Mouse (Mus musculus) CH12.LX (cell line): Measurements from ENCODE around the gene Gm28038. TPM values are rescaled to one million over a fixed set of nuclear protein-coding genes. Genes with fewer than 3 reads are reported as not detected.

ENCODE experiments used
- DNase-seq: peaks from one replicate; pipeline ENCODE4 v3.0.0-alpha.2; 2013; ENCODE audit errors: extremely low read depth
- H3K27ac ChIP-seq: 2 replicates; pipeline ENCODE4 v1.5.1; 2012; ENCODE audit warnings: low read depth, mild to moderate bottlenecking, control low read depth, moderate library complexity; ENCODE audit not compliant: insufficient read depth
- H3K27me3 ChIP-seq: replicated peaks from 2 replicates; pipeline ENCODE3; 2012; ENCODE audit warnings: inconsistent platforms
- H3K36me3 ChIP-seq, 2 experiments: replicated peaks in 1 of 2; 2 replicates each; pipeline versions ENCODE3 to v1.6.1; 2012; ENCODE audit warnings: inconsistent platforms in 1 of 2, low read length in 1 of 2, mild to moderate bottlenecking in 1 of 2, mixed read lengths in 1 of 2, moderate library complexity in 1 of 2; ENCODE audit not compliant: control insufficient read depth in 1 of 2, insufficient read depth in 1 of 2
- H3K4me1 ChIP-seq, 2 experiments: 2 replicates each; pipeline ENCODE4 v1.6.1; 2012; ENCODE audit warnings: inconsistent platforms in 1 of 2, moderate library complexity in 1 of 2; ENCODE audit not compliant: insufficient read depth in 2 of 2, control insufficient read depth in 1 of 2
- H3K4me2 ChIP-seq: 2 replicates; pipeline ENCODE4 v1.6.1; 2012; ENCODE audit warnings: low read depth, mild to moderate bottlenecking, control low read depth; ENCODE audit not compliant: poor library complexity, insufficient read depth, severe bottlenecking
- H3K4me3 ChIP-seq, 3 experiments: fragments of 150-350 bp in 1 of 3; sonication (generic) in 1 of 3; replicated peaks in 1 of 3; 2 replicates each; pipeline versions ENCODE3 to v1.5.1; 2011 to 2012; ENCODE audit warnings: low read depth in 2 of 3, low read length in 2 of 3, mild to moderate bottlenecking in 2 of 3, moderate library complexity in 2 of 3, control low read depth in 1 of 3, improper control_type of control experiment in 1 of 3, inconsistent platforms in 1 of 3, mixed read lengths in 1 of 3; ENCODE audit not compliant: poor library complexity in 1 of 3
- H3K79me2 ChIP-seq: replicated peaks from 2 replicates; pipeline ENCODE4 v1.6.1; 2012; ENCODE audit warnings: mild to moderate bottlenecking, moderate library complexity; ENCODE audit not compliant: control insufficient read depth, poor library complexity, insufficient read depth, severe bottlenecking; ENCODE audit errors: extremely low read depth
- H3K9ac ChIP-seq: 2 replicates; pipeline ENCODE4 v1.6.1; 2012; ENCODE audit warnings: low read depth, mild to moderate bottlenecking, control low read depth, moderate library complexity; ENCODE audit not compliant: insufficient read depth
- H3K9me3 ChIP-seq: replicated peaks from 2 replicates; pipeline ENCODE3; 2012; ENCODE audit warnings: low read length, inconsistent platforms, mixed read lengths
- BHLHE40 ChIP-seq: IDR thresholded peaks from 2 replicates; pipeline ENCODE4 v1.6.1; 2011; ENCODE audit warnings: mild to moderate bottlenecking, low read depth, low read length, improper control_type of control experiment
- CHD1 ChIP-seq: IDR thresholded peaks from 2 replicates; pipeline ENCODE4 v1.6.1; 2012; ENCODE audit warnings: low read depth, low read length, improper control_type of control experiment, inconsistent platforms
- CHD2 ChIP-seq: IDR thresholded peaks from 2 replicates; pipeline ENCODE4 v1.6.1; 2011; ENCODE audit warnings: low read length, improper control_type of control experiment
- CTCF ChIP-seq, 2 experiments: IDR thresholded peaks in 1 of 2; conservative IDR thresholded peaks in 1 of 2; 2 replicates each; pipeline ENCODE4 v1.5.1; 2011 to 2012; ENCODE audit warnings: low read depth in 2 of 2, low read length in 2 of 2, improper control_type of control experiment in 1 of 2, inconsistent platforms in 1 of 2, mild to moderate bottlenecking in 1 of 2, moderate library complexity in 1 of 2
- ETS1 ChIP-seq: conservative IDR thresholded peaks from 2 replicates; pipeline ENCODE4 v1.6.1; 2012; ENCODE audit warnings: low read depth, mild to moderate bottlenecking, inconsistent platforms, low read length, improper control_type of control experiment, moderate library complexity
- HCFC1 ChIP-seq: IDR thresholded peaks from 2 replicates; pipeline ENCODE4 v1.6.1; 2012; ENCODE audit warnings: low read depth, mild to moderate bottlenecking, inconsistent platforms, low read length, improper control_type of control experiment
- IRF4 ChIP-seq: IDR thresholded peaks from 2 replicates; pipeline ENCODE4 v1.6.1; 2014; ENCODE audit warnings: low read depth, mild to moderate bottlenecking, inconsistent platforms, low read length, improper control_type of control experiment
- JUN ChIP-seq: IDR thresholded peaks from 2 replicates; pipeline ENCODE4 v1.6.1; 2011; ENCODE audit warnings: low read depth, mild to moderate bottlenecking, low read length, improper control_type of control experiment, moderate library complexity; ENCODE audit not compliant: insufficient read depth
- JUND ChIP-seq: conservative IDR thresholded peaks from 2 replicates; pipeline ENCODE4 v1.6.1; 2011; ENCODE audit warnings: low read depth, low read length, improper control_type of control experiment
- KAT2A ChIP-seq: IDR thresholded peaks from 2 replicates; pipeline ENCODE4 v1.6.1; 2012; ENCODE audit warnings: low read length, improper control_type of control experiment, inconsistent platforms; ENCODE audit not compliant: insufficient replicate concordance
- MAX ChIP-seq: IDR thresholded peaks from 2 replicates; pipeline ENCODE4 v1.6.1; 2011; ENCODE audit warnings: low read length, improper control_type of control experiment
- MAZ ChIP-seq: IDR thresholded peaks from 2 replicates; pipeline ENCODE4 v1.6.1; 2012; ENCODE audit warnings: low read depth, mild to moderate bottlenecking, inconsistent platforms, low read length, improper control_type of control experiment, moderate library complexity
- MEF2A ChIP-seq: IDR thresholded peaks from 2 replicates; pipeline ENCODE4 v1.6.1; 2014; ENCODE audit warnings: low read depth, mild to moderate bottlenecking, inconsistent platforms, low read length, improper control_type of control experiment, borderline replicate concordance
- NELFE ChIP-seq: IDR thresholded peaks from 2 replicates; pipeline ENCODE4 v1.6.1; 2011; ENCODE audit warnings: low read depth, low read length, improper control_type of control experiment
- NRF1 ChIP-seq: IDR thresholded peaks from 2 replicates; pipeline ENCODE4 v1.6.1; 2014; ENCODE audit warnings: low read depth, mild to moderate bottlenecking, inconsistent platforms, low read length, improper control_type of control experiment, moderate library complexity
- POLR2A ChIP-seq: IDR thresholded peaks from 2 replicates; pipeline ENCODE4 v1.6.1; 2011; ENCODE audit warnings: low read depth, mild to moderate bottlenecking, improper control_type of control experiment, low read length
- POLR2AphosphoS2 ChIP-seq: IDR thresholded peaks from 2 replicates; pipeline ENCODE4 v1.6.1; 2011; ENCODE audit warnings: low read depth, low read length, improper control_type of control experiment
- RAD21 ChIP-seq: IDR thresholded peaks from 2 replicates; pipeline ENCODE4 v1.6.1; 2011; ENCODE audit warnings: low read depth, mild to moderate bottlenecking, low read length, improper control_type of control experiment, moderate library complexity
- SIN3A ChIP-seq: IDR thresholded peaks from 2 replicates; pipeline ENCODE4 v1.6.1; 2012; ENCODE audit warnings: low read length, improper control_type of control experiment, inconsistent platforms
- TCF12 ChIP-seq: IDR thresholded peaks from 2 replicates; pipeline ENCODE4 v1.6.1; 2014; ENCODE audit warnings: low read depth, mild to moderate bottlenecking, inconsistent platforms, low read length, improper control_type of control experiment
- USF2 ChIP-seq: conservative IDR thresholded peaks from 2 replicates; pipeline ENCODE4 v1.6.1; 2011; ENCODE audit warnings: low read depth, low read length, improper control_type of control experiment
- ZC3H11A ChIP-seq: IDR thresholded peaks from 2 replicates; pipeline ENCODE4 v1.6.1; 2012; ENCODE audit warnings: low read depth, mild to moderate bottlenecking, inconsistent platforms, low read length, improper control_type of control experiment
- ZKSCAN1 ChIP-seq: IDR thresholded peaks from 2 replicates; pipeline ENCODE4 v1.6.1; 2012; ENCODE audit warnings: low read depth, inconsistent platforms, low read length, improper control_type of control experiment, borderline replicate concordance
- ZMIZ1 ChIP-seq: IDR thresholded peaks from 2 replicates; pipeline ENCODE4 v1.6.1; 2012; ENCODE audit warnings: low read depth, mild to moderate bottlenecking, inconsistent platforms, low read length, improper control_type of control experiment
- ZNF384 ChIP-seq: IDR thresholded peaks from 2 replicates; pipeline ENCODE4 v1.6.1; 2012; ENCODE audit warnings: low read depth, low read length, improper control_type of control experiment, inconsistent platforms
- dilution Hi-C: fragments of 300-500 bp; cut with MboI; formaldehyde crosslinking; loops from 2 replicates; pipeline ENCODE4 v1.14.3; 2020; ENCODE audit warnings: low sequenced_read_pairs; ENCODE audit not compliant: extremely low pct_unique_long_range_greater_than_20kb, extremely low pct_ligation_motif_present
- in situ Hi-C: fragments of 300-500 bp; cut with MboI; formaldehyde crosslinking; loops from 3 replicates; pipeline ENCODE4 v1.14.3; 2019; ENCODE audit warnings: low sequenced_read_pairs, low pct_ligation_motif_present, low pct_unique_long_range_greater_than_20kb, mixed read lengths
- polyA plus RNA-seq: library from polyadenylated mRNA; unstranded; fragments of >175 nt; gene quantifications from 2 replicates; pipeline ENCODE4 v1.2.1, GENCODE M21; 2012; ENCODE audit warnings: low read depth; ENCODE audit not compliant: insufficient read length
- total RNA-seq, 2 experiments: library from RNA; depleted of rRNA; stranded (reverse); fragments of 300-350 nt in 1 of 2; fragments of >200 nt in 1 of 2; gene quantifications; 2 replicates each; pipeline ENCODE4 v1.2.3; 2012 to 2014

Gene Gm28038
- total and polyA plus RNA-seq, 3 experiments, result not detected

GRCm38 (mm10) chr2:30281651-30282050, 808 bp downstream of the Gm28038 start:
- peaks cover 8 to 14% of the 10 kb centered on the region in 2 experiments for H3K4me1 ChIP-seq
- DNase-seq, result no peak
- H3K36me3 ChIP-seq, result peaks cover 0 to 51% of the 10 kb centered on the region in 2 experiments
- TF ChIP-seq NELFE (no peak), JUND (no peak), POLR2A (no peak), MEF2A (no peak), RAD21 (no peak), BHLHE40 (no peak), ZKSCAN1 (no peak), ETS1 (no peak), CHD2 (no peak), ZMIZ1 (no peak), MAX (no peak), HCFC1 (no peak), KAT2A (no peak), MAZ (no peak), CTCF (conservative IDR thresholded peaks at IDR 0.05 in 1 of 2, IDR thresholded peaks at IDR 0.05 in 1 of 2; ENCODE audit: low read depth in 2 of 2, low read length in 2 of 2) (no peak), NRF1 (no peak), POLR2AphosphoS2 (no peak), USF2 (no peak), SIN3A (no peak), IRF4 (no peak)
- H3K4me2 ChIP-seq, result no peak overlapping the region
- in situ Hi-C loops, result no loop called here
- H3K27ac ChIP-seq, result no peak overlapping the region
- peaks cover 10% of the 10 kb centered on the region for H3K79me2 ChIP-seq
- dilution Hi-C loops, result no loop called here
- no peak overlapping the region for H3K9ac ChIP-seq
- no peaks in the 10 kb centered on the region for H3K9me3 ChIP-seq
- H3K27me3 ChIP-seq, result no peaks in the 10 kb centered on the region
- no peak overlapping the region for H3K4me3 ChIP-seq

- TF ChIP-seq POLR2A (no peak), NELFE (no peak), ZC3H11A (no peak), CHD2 (no peak), ZNF384 (no peak), NRF1 (no peak), CTCF (conservative IDR thresholded peaks at IDR 0.05 in 1 of 2, IDR thresholded peaks at IDR 0.05 in 1 of 2; ENCODE audit: low read depth in 2 of 2, low read length in 2 of 2) (no peak), BHLHE40 (no peak), CHD1 (no peak), IRF4 (no peak), ETS1 (no peak), JUN (no peak), TCF12 (no peak)
- dilution Hi-C loops, result no loop called here
These were observed 2.4 kb downstream of the Gm28038 start for GRCm38 (mm10) chr2:30283193-30283592.

More at GRCm38 (mm10) chr2:30283193-30283592, 2.4 kb downstream of the Gm28038 start:
- Histone ChIP-seq H3K27me3 (no peaks in the 10 kb centered on the region), H3K4me2 (no peak overlapping the region), H3K4me3 (no peak overlapping the region), H3K27ac (no peak overlapping the region), H3K4me1 (peaks cover 8 to 24% of the 10 kb centered on the region in 2 experiments), H3K36me3 (peaks cover 0 to 40% of the 10 kb centered on the region in 2 experiments), H3K79me2 (peaks cover 26% of the 10 kb centered on the region), H3K9ac (no peak overlapping the region), H3K9me3 (no peaks in the 10 kb centered on the region)
- DNase-seq, result no peak
- in situ Hi-C loops, result no loop called here
